Mouse (Mus musculus): ENCODE measurements around the gene Poll.

- no peak for TF ChIP-seq ZKSCAN1 (IDR thresholded peaks at IDR 0.05; ENCODE audit: borderline replicate concordance, low read depth, low read length)
- TF ChIP-seq E2F4 (IDR thresholded peaks at IDR 0.05; ENCODE audit: insufficient replicate concordance, low read depth, low read length) = no peak
- no peak for TF ChIP-seq CTCF (conservative IDR thresholded peaks at IDR 0.05 in 1 of 2, IDR thresholded peaks at IDR 0.05 in 1 of 2; ENCODE audit: low read depth in 2 of 2, low read length in 2 of 2)
- no peak for TF ChIP-seq MAZ (IDR thresholded peaks at IDR 0.05; ENCODE audit: low read depth, low read length)
Measured at GRCm38 (mm10) chr19:45552187-45552586, 8.1 kb downstream of the Poll start.
